Mouse (Mus musculus) MEL (cell line): Measurements from ENCODE around the gene AC124108.1. TPM values are rescaled to one million over a fixed set of nuclear protein-coding genes. Genes with fewer than 3 reads are reported as not detected.

Source experiments
- DNase-seq: peaks from one replicate; pipeline ENCODE4 v3.0.0; 2011; ENCODE audit warnings: low read depth, low spot score
- H3K27ac ChIP-seq: 2 replicates; pipeline ENCODE4 v1.5.1; 2012; ENCODE audit warnings: low read depth, mild to moderate bottlenecking, control low read depth, low read length, moderate library complexity; ENCODE audit not compliant: control insufficient read depth
- H3K27me3 ChIP-seq, 2 experiments: fragments of 150-350 bp in 1 of 2; sonication (generic) in 1 of 2; 2 replicates each; pipeline ENCODE4 v1.6.1; 2012; ENCODE audit warnings: low read length in 2 of 2, mild to moderate bottlenecking in 2 of 2, improper control_type of control experiment in 1 of 2, moderate library complexity in 1 of 2; ENCODE audit not compliant: insufficient read depth in 2 of 2, control insufficient read depth in 1 of 2
- H3K36me3 ChIP-seq, 2 experiments: 2 replicates each; pipeline ENCODE4 v1.6.1; 2012 to 2014; ENCODE audit warnings: low read length in 2 of 2, improper control_type of control experiment in 1 of 2, inconsistent platforms in 1 of 2, mild to moderate bottlenecking in 1 of 2; ENCODE audit not compliant: insufficient read depth in 2 of 2, control insufficient read depth in 1 of 2
- H3K4me1 ChIP-seq, 2 experiments: fragments of 150-350 bp in 1 of 2; sonication (generic) in 1 of 2; 2 replicates each; pipeline ENCODE4 v1.6.1; 2012; ENCODE audit warnings: low read length in 2 of 2, improper control_type of control experiment in 1 of 2, mild to moderate bottlenecking in 1 of 2; ENCODE audit not compliant: insufficient read depth in 2 of 2, control insufficient read depth in 1 of 2
- H3K4me3 ChIP-seq, 2 experiments: fragments of 150-350 bp in 1 of 2; sonication (generic) in 1 of 2; 2 replicates each; pipeline ENCODE4 v1.5.1; 2012; ENCODE audit warnings: low read depth in 2 of 2, low read length in 2 of 2, mild to moderate bottlenecking in 2 of 2, moderate library complexity in 2 of 2, control low read depth in 1 of 2, improper control_type of control experiment in 1 of 2; ENCODE audit not compliant: control insufficient read depth in 1 of 2, insufficient read depth in 1 of 2
- H3K79me2 ChIP-seq: 2 replicates; pipeline ENCODE4 v1.6.1; 2012; ENCODE audit warnings: mild to moderate bottlenecking, low read length, moderate library complexity; ENCODE audit not compliant: control insufficient read depth, poor library complexity, insufficient read depth
- H3K9ac ChIP-seq: 2 replicates; pipeline ENCODE4 v1.6.1; 2012; ENCODE audit warnings: low read depth, mild to moderate bottlenecking, control low read depth, low read length, moderate library complexity; ENCODE audit not compliant: control insufficient read depth, poor library complexity, severe bottlenecking
- H3K9me3 ChIP-seq: fragments of 150-350 bp; sonication (generic); replicated peaks from 2 replicates; pipeline ENCODE4 v1.6.1; 2012; ENCODE audit warnings: mild to moderate bottlenecking, low read length, improper control_type of control experiment, moderate library complexity; ENCODE audit not compliant: insufficient read depth
- BHLHE40 ChIP-seq: IDR thresholded peaks from 2 replicates; pipeline ENCODE4 v1.6.1; 2012; ENCODE audit warnings: low read depth, mild to moderate bottlenecking, inconsistent platforms, low read length, improper control_type of control experiment, borderline replicate concordance
- CTCF ChIP-seq, 3 experiments: IDR thresholded peaks in 2 of 3; conservative IDR thresholded peaks in 1 of 3; 2 replicates each; pipeline ENCODE4 v1.5.1; 2011 to 2012; ENCODE audit warnings: low read length in 3 of 3, low read depth in 2 of 3, mild to moderate bottlenecking in 2 of 3, improper control_type of control experiment in 1 of 3, inconsistent platforms in 1 of 3, mixed read lengths in 1 of 3, moderate library complexity in 1 of 3; ENCODE audit not compliant: control insufficient read depth in 1 of 3, insufficient read depth in 1 of 3, poor library complexity in 1 of 3, severe bottlenecking in 1 of 3
- ETS1 ChIP-seq: IDR thresholded peaks from 2 replicates; pipeline ENCODE4 v1.6.1; 2012; ENCODE audit warnings: low read depth, mild to moderate bottlenecking, inconsistent platforms, low read length, improper control_type of control experiment, moderate library complexity
- GABPA ChIP-seq: IDR thresholded peaks from 2 replicates; pipeline ENCODE4 v1.6.1; 2012; ENCODE audit warnings: low read depth, mild to moderate bottlenecking, inconsistent platforms, low read length, improper control_type of control experiment, moderate library complexity
- GATA1 ChIP-seq: IDR thresholded peaks from 2 replicates; pipeline ENCODE4 v1.6.1; 2011; ENCODE audit warnings: low read depth, low read length, improper control_type of control experiment
- HCFC1 ChIP-seq: IDR thresholded peaks from 2 replicates; pipeline ENCODE4 v1.6.1; 2012; ENCODE audit warnings: low read depth, mild to moderate bottlenecking, inconsistent platforms, low read length, improper control_type of control experiment, moderate library complexity
- MAX ChIP-seq: IDR thresholded peaks from 2 replicates; pipeline ENCODE4 v1.6.1; 2011; ENCODE audit warnings: low read length, improper control_type of control experiment
- MAZ ChIP-seq: IDR thresholded peaks from 2 replicates; pipeline ENCODE4 v1.6.1; 2012; ENCODE audit warnings: low read depth, mild to moderate bottlenecking, inconsistent platforms, low read length, improper control_type of control experiment
- MXI1 ChIP-seq: IDR thresholded peaks from 2 replicates; pipeline ENCODE4 v1.6.1; 2011; ENCODE audit warnings: mild to moderate bottlenecking, low read depth, low read length, improper control_type of control experiment
- MYB ChIP-seq: IDR thresholded peaks from 2 replicates; pipeline ENCODE4 v1.6.1; 2011; ENCODE audit warnings: mild to moderate bottlenecking, low read depth, low read length, improper control_type of control experiment
- MYC ChIP-seq: IDR thresholded peaks from 2 replicates; pipeline ENCODE4 v1.6.1; 2011; ENCODE audit warnings: low read depth, mild to moderate bottlenecking, low read length, improper control_type of control experiment, moderate library complexity
- POLR2A ChIP-seq, 2 experiments: IDR thresholded peaks; 2 replicates each; pipeline ENCODE4 v1.6.1; 2011 to 2012; ENCODE audit warnings: low read length in 2 of 2, mild to moderate bottlenecking in 2 of 2, control low read depth in 1 of 2, improper control_type of control experiment in 1 of 2, low read depth in 1 of 2, moderate library complexity in 1 of 2; ENCODE audit not compliant: control insufficient read depth in 1 of 2, insufficient read depth in 1 of 2, poor library complexity in 1 of 2
- POLR2AphosphoS2 ChIP-seq: IDR thresholded peaks from 2 replicates; pipeline ENCODE4 v1.6.1; 2011; ENCODE audit warnings: low read length, improper control_type of control experiment
- RAD21 ChIP-seq: IDR thresholded peaks from 2 replicates; pipeline ENCODE4 v1.6.1; 2011; ENCODE audit warnings: mild to moderate bottlenecking, low read depth, low read length, improper control_type of control experiment
- RCOR1 ChIP-seq: IDR thresholded peaks from 2 replicates; pipeline ENCODE4 v1.6.1; 2012; ENCODE audit warnings: low read depth, mild to moderate bottlenecking, inconsistent platforms, low read length, improper control_type of control experiment
- SMC3 ChIP-seq: IDR thresholded peaks from 2 replicates; pipeline ENCODE4 v1.6.1; 2011; ENCODE audit warnings: low read depth, low read length, improper control_type of control experiment
- TAL1 ChIP-seq: IDR thresholded peaks from 2 replicates; pipeline ENCODE4 v1.6.1; 2012; ENCODE audit warnings: mild to moderate bottlenecking, inconsistent platforms, low read length, moderate library complexity, mixed read lengths
- TBP ChIP-seq: IDR thresholded peaks from 2 replicates; pipeline ENCODE4 v1.8.0; 2011; ENCODE audit warnings: low read depth, low read length, improper control_type of control experiment
- USF2 ChIP-seq, 2 experiments: IDR thresholded peaks; 2 replicates each; pipeline ENCODE4 v1.6.1; 2011 to 2012; ENCODE audit warnings: improper control_type of control experiment in 2 of 2, low read length in 2 of 2, borderline replicate concordance in 1 of 2, inconsistent platforms in 1 of 2, low read depth in 1 of 2, mild to moderate bottlenecking in 1 of 2; ENCODE audit not compliant: insufficient read depth in 1 of 2
- ZC3H11A ChIP-seq: IDR thresholded peaks from 2 replicates; pipeline ENCODE4 v1.6.1; 2012; ENCODE audit warnings: low read depth, mild to moderate bottlenecking, inconsistent platforms, low read length, improper control_type of control experiment
- ZKSCAN1 ChIP-seq: IDR thresholded peaks from 2 replicates; pipeline ENCODE4 v1.6.1; 2012; ENCODE audit warnings: low read depth, mild to moderate bottlenecking, inconsistent platforms, low read length, improper control_type of control experiment, moderate library complexity
- polyA plus RNA-seq, 2 experiments: library from polyadenylated mRNA; stranded (reverse) in 1 of 2; unstranded in 1 of 2; fragments of >175 nt in 1 of 2; fragments of >200 nt in 1 of 2; gene quantifications; 2 replicates each; pipeline versions ENCODE4 v1.2.1 to v1.2.4; 2012; ENCODE audit warnings: low replicate concordance in 2 of 2, low read depth in 1 of 2; ENCODE audit not compliant: insufficient read length in 2 of 2, insufficient read depth in 1 of 2, missing spikeins in 1 of 2
- total RNA-seq: library from RNA; depleted of rRNA; stranded (reverse); fragments of 300-350 nt; gene quantifications from 2 replicates; pipeline ENCODE4 v1.2.3, GENCODE M21; 2012

Gene AC124108.1
- total and polyA plus RNA-seq, 3 experiments = not detected

DNA sequence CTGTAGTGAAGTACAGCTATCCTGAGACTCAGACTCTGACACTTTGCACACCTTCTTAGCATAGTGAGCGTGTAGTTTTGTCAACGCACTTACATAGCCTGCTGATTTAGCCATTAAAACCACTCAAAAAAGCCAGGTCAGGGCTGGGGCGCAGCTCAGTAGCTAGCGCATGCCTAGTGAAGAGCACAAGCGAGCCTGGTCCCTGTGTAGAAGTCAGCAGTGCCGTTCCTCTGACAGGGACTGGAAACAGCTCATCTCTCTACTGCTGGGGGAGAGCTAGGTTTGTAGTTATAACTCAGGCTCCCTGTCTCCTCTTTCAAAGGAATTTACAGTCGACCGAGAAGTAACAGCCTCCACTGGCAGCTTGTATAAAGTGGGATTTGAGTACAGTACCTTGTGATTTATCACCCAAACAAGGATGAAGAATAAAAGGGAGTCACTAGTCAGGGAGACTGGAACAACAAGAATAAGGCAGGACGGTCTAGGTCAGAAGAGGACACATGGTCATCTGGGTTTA is 43.6 kb downstream of the AC124108.1 start (continued):
- TF ChIP-seq MAZ (no peak), RAD21 (no peak)
- TF ChIP-seq, all 39 proteins: peak for 0

DNA sequence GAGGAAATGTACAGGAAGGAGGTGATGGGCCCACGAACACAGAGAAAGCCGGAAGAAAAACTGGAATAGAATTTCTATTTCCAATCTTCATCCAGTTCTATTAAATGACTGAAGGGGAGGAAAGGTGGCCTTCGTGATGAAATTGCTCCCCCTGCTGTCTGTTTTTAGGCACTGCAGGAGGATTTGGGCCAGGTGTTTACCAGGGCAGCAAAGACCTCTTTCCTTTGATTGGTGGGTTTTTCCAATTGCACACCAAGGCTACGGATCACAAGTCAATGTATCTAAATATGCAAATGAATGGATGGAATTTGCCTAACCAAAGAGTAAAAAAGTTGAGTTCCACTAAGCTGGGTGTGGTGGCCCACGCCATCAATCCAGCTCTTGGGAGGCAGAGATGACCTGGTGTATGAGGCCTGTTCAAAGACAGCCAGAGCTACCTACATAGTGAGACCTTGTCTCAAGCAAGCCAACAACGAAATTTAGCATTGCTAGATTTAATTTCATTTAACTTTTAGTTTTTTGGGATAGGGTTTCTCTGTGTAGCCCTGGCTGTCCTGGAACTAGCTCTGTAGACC is 46.4 kb downstream of the AC124108.1 start:
- Histone ChIP-seq H3K36me3 (no peaks in the 10 kb centered on the region), H3K27ac (no peak overlapping the region), H3K4me3 (no peak overlapping the region)
- TF ChIP-seq CTCF (IDR thresholded peaks at IDR 0.05 in 2 of 3, conservative IDR thresholded peaks at IDR 0.05 in 1 of 3; ENCODE audit: control insufficient read depth in 1 of 3, insufficient read depth in 1 of 3, low read depth in 2 of 3, low read length in 3 of 3, poor library complexity in 1 of 3, severe bottlenecking in 1 of 3) (peak; percentile 81 to 94 (median 83)), ETS1 (no peak), TAL1 (no peak), USF2 (IDR thresholded peaks at IDR 0.05; ENCODE audit: borderline replicate concordance in 1 of 2, insufficient read depth in 1 of 2, low read depth in 1 of 2, low read length in 2 of 2) (no peak), GATA1 (no peak), HCFC1 (no peak), SMC3 (peak; percentile 86), RAD21 (peak; percentile 66), MAX (no peak), GABPA (no peak), ZKSCAN1 (no peak), POLR2AphosphoS2 (no peak), MYC (no peak), ZC3H11A (peak; percentile 54)
- TF ChIP-seq, all 39 proteins: peak for 4
- H3K79me2 ChIP-seq = no peaks in the 10 kb centered on the region
- H3K9me3 ChIP-seq = no peaks in the 10 kb centered on the region
- H3K4me1 ChIP-seq = no peaks in the 10 kb centered on the region
- peaks cover 6 to 11% of the 10 kb centered on the region in 2 experiments for H3K27me3 ChIP-seq
- H3K9ac ChIP-seq = no peak overlapping the region
- DNase-seq = peak; percentile 60

DNA sequence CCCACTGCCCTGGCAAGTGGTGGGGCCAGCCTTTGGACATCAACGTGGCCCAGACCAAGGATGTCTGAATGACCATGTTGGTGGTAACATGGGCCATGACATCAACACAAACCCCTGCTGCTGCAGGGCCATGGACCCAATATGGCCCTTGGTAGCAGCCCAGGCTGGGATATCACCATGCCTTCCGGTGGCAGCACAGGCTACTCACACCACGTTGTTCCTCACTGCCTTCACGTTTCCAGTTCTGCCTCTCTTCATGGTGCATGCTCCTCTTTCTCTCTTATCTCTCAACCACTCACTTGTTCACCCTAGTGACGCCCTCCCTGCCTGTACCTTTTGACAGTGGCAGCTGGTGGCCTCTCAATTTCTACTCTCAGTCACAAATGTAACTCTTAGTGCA is 53.8 kb downstream of the AC124108.1 start:
- H3K4me1 ChIP-seq = peaks cover 8 to 16% of the 10 kb centered on the region in 2 experiments; a peak in 3 of 4 replicates
- H3K36me3 ChIP-seq = peaks cover 0 to 12% of the 10 kb centered on the region in 2 experiments; a peak in 2 of 4 replicates
- TF ChIP-seq RCOR1 = no peak
- no peak for TF ChIP-seq POLR2AphosphoS2
- no peak for TF ChIP-seq MYB
- no peak for TF ChIP-seq TBP
- no peak for TF ChIP-seq SMC3
- TF ChIP-seq BHLHE40 = no peak
- TF ChIP-seq ETS1 = peak; percentile 26; the same call in 1 of the 2 replicates
- TF ChIP-seq POLR2A (IDR thresholded peaks at IDR 0.05; ENCODE audit: control insufficient read depth in 1 of 2, insufficient read depth in 1 of 2, low read depth in 1 of 2, low read length in 2 of 2, poor library complexity in 1 of 2) = no peak
- TF ChIP-seq ZC3H11A = no peak
- peak; percentile 53; the same call in 1 of the 2 replicates for TF ChIP-seq MXI1
- 0 out of 2 replicates have a peak, but pooled peaks have one; percentile 24 for TF ChIP-seq MYC
- TF ChIP-seq GATA1 = peak; percentile 44
- TF ChIP-seq MAX = no peak; the same call in 1 of the 2 replicates
- no peaks in the 10 kb centered on the region for H3K9me3 ChIP-seq
- DNase-seq = peak; percentile 51
- no peak overlapping the region for H3K27ac ChIP-seq
- no peaks in the 10 kb centered on the region for H3K27me3 ChIP-seq
- H3K9ac ChIP-seq = no peak overlapping the region
- H3K79me2 ChIP-seq = no peaks in the 10 kb centered on the region
- no peak overlapping the region for H3K4me3 ChIP-seq
